Mouse (Mus musculus): ENCODE results near the gene Ascl2.

DNA sequence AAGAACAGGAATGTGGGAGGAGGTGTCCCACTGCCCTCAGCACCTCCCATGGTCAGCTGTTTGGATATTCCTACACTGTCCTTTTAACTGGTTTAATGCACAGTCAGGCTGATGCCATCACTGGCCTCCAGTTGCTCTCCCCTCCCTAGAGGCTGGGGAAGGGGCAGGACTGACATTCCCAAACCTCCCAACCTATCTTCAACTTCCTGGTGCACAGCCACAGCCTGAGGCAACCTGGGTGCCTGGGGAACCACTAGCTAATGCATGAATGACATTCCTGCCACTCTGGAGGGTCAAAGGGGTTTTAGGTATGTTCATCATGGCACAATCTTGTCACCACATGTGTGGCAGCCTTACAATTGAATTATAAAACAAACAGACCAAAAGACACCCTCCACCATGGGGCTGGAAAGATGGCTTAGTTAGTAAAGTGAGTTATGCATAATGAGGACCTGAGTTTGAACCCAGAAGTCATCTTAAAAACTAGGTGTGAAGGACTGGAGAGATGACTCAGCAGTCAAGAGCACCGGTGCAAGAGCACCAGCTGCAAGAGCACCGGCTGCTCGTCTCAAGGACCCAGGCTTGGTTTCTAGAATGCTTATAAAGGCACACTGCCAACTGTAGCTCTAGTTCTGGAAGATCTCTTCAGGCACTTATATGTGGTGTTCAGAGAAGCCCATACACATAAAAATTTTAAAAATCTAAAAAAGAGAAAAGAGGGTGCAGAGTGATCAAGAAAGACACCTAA lies 28.5 kb upstream of the Ascl2 start:
- TF ChIP-seq CTCF (IDR thresholded peaks at IDR 0.05; ENCODE audit: insufficient read depth, low read length) (no peak), POLR2A (IDR thresholded peaks at IDR 0.05; ENCODE audit: borderline replicate concordance, extremely low read depth, low read depth, low read length) (no peak)

Data from lung, adult 2 months (tissue).